Mouse (Mus musculus) effector memory CD4-positive, alpha-beta T cell, adult 5 months (primary cell): ENCODE results near the gene Pdlim3. TPM values are rescaled to one million over a fixed set of nuclear protein-coding genes. Genes with fewer than 3 reads are reported as not detected.

Experiments
- polyA plus RNA-seq: library from polyadenylated mRNA; unstranded; fragments of 100-300 nt; shearing (Covaris generic); gene quantifications from one replicate; pipeline ENCODE4 v1.2.1, GENCODE M21; 2017

The Pdlim3 gene
- polyA plus RNA-seq, result not detected

DNA sequence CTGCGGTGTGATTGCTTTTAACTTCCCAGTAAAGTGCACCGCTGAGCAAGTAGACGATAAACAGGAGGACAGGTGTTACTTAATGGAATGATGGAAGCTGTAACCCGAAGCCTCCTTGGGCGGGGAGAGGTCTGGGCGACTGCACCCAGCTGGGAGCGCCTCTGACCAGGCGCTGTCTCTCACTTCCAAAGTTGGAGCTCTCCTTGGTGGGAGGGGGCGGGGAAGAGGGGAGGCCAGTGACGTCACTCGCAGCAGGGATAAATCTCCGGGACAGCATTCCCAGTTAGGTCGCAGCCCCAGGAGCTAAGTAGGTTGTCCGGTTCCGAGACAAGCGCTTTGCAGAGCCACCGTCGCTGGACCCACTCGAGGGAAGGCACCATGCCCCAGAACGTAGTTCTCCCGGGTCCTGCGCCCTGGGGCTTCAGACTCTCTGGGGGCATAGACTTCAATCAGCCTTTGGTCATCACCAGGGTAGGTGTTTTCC lies at the start of gene Pdlim3:
Gene Pdlim3, plus strand, starts transcription at position 260 of the 484 bp plus-strand sequence.

DNA sequence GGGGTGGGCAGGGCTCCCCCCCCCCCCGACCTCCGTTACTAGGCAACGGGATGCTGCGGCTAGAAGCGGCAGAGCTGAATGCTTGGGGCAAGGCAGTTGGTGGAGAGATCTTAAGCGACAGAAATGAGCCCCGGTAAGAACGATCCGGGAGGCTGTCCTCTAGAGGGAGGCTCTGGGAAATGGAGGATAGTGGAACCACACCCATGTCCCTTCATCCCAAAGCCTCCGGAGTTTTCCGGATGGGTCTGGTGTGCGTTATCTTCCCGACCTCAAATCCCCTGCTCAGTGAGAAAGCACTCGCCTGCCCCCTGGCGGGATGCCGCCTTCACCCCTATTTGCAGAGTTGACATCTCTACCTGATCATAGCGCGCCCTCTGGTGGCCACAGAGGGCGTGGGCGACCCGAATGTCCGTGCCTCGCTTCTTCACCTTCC lies 49.3 kb downstream of the Pdlim3 start, which contains the start of gene Ccdc110:
Gene Ccdc110, plus strand, starts transcription at position 38 of the 433 bp plus-strand sequence.

Other genes starting within 250 kb of the Pdlim3 start
- gene Ccdc110, start 49.2 kb downstream of the Pdlim3 start, polyA plus RNA-seq, result not detected
- gene 1700029J07Rik, start 89.8 kb downstream of the Pdlim3 start, polyA plus RNA-seq, result 2.9 TPM
- 17.2 TPM for gene Ufsp2, start 90.1 kb downstream of the Pdlim3 start, polyA plus RNA-seq
- 1.2 TPM for gene Lrp2bp, start 113.8 kb downstream of the Pdlim3 start, polyA plus RNA-seq
- gene Ankrd37, start 120.2 kb downstream of the Pdlim3 start, polyA plus RNA-seq, result 58.3 TPM